Mouse (Mus musculus): ENCODE measurements around the gene Elavl3. TPM values are rescaled to one million over a fixed set of nuclear protein-coding genes. Genes with fewer than 3 reads are reported as not detected.

Elavl3 gene
- polyA plus RNA-seq, 1 experiment = 0.02 TPM

- Histone ChIP-seq H3K4me3 (ENCODE audit: insufficient read depth, poor library complexity, severe bottlenecking) (no peak overlapping the region), H3K27me3 (ENCODE audit: control insufficient read depth, insufficient read depth, insufficient read length) (peaks cover 55% of the 10 kb centered on the region), H3K79me2 (ENCODE audit: control insufficient read depth, insufficient read depth) (no peaks in the 10 kb centered on the region), H3ac (ENCODE audit: control insufficient read depth, insufficient read length, low read depth) (no peak overlapping the region), H3K79me3 (ENCODE audit: low read depth) (no peaks in the 10 kb centered on the region), H3K36me3 (ENCODE audit: control insufficient read depth, insufficient read depth) (no peaks in the 10 kb centered on the region)
- no peak for TF ChIP-seq FOSL1 (IDR thresholded peaks at IDR 0.05; ENCODE audit: insufficient read depth, low read length, poor library complexity, severe bottlenecking)
- TF ChIP-seq USF1 (IDR thresholded peaks at IDR 0.05; ENCODE audit: low read depth) = no peak
- TF ChIP-seq CEBPB (IDR thresholded peaks at IDR 0.05; ENCODE audit: low read depth) = no peak
- no peak for TF ChIP-seq MAX (IDR thresholded peaks at IDR 0.05)
- TF ChIP-seq MYOG (IDR thresholded peaks at IDR 0.05; ENCODE audit: control insufficient read depth, extremely low read depth, insufficient read length) = no peak
- no peak for TF ChIP-seq MYOD1 (IDR thresholded peaks at IDR 0.05; ENCODE audit: control insufficient read depth, insufficient read length, low read depth)
- TF ChIP-seq CTCF (IDR thresholded peaks at IDR 0.05; ENCODE audit: control insufficient read depth, insufficient read depth, insufficient read length) = no peak
These were observed 2.0 kb downstream of the Elavl3 start for GRCm38 (mm10) chr9:22049721-22050270.

GRCm38 (mm10) chr9:22049315-22049714 is 2.5 kb downstream of the Elavl3 start:
- TF ChIP-seq USF1 (IDR thresholded peaks at IDR 0.05; ENCODE audit: low read depth) = no peak
- TF ChIP-seq CTCF (IDR thresholded peaks at IDR 0.05; ENCODE audit: control insufficient read depth, insufficient read depth, insufficient read length) = no peak
- no peak for TF ChIP-seq MYOD1 (IDR thresholded peaks at IDR 0.05; ENCODE audit: control insufficient read depth, insufficient read length, low read depth)
- TF ChIP-seq CEBPB (IDR thresholded peaks at IDR 0.05; ENCODE audit: low read depth) = no peak
- no peak for TF ChIP-seq FOSL1 (IDR thresholded peaks at IDR 0.05; ENCODE audit: insufficient read depth, low read length, poor library complexity, severe bottlenecking)
- no peak for TF ChIP-seq MAX (IDR thresholded peaks at IDR 0.05)
- no peak for TF ChIP-seq MYOG (IDR thresholded peaks at IDR 0.05; ENCODE audit: control insufficient read depth, extremely low read depth, insufficient read length)
- H3ac ChIP-seq (ENCODE audit: control insufficient read depth, insufficient read length, low read depth) = no peak overlapping the region
- H3K79me2 ChIP-seq (ENCODE audit: control insufficient read depth, insufficient read depth) = no peaks in the 10 kb centered on the region
- no peaks in the 10 kb centered on the region for H3K36me3 ChIP-seq (ENCODE audit: control insufficient read depth, insufficient read depth)
- H3K27me3 ChIP-seq (ENCODE audit: control insufficient read depth, insufficient read depth, insufficient read length) = peaks cover 55% of the 10 kb centered on the region
- H3K4me3 ChIP-seq (ENCODE audit: insufficient read depth, poor library complexity, severe bottlenecking) = no peak overlapping the region
- no peaks in the 10 kb centered on the region for H3K79me3 ChIP-seq (ENCODE audit: low read depth)

GRCm38 (mm10) chr9:22047329-22047728 is 4.5 kb downstream of the Elavl3 start:
- Histone ChIP-seq H3K4me3 (ENCODE audit: insufficient read depth, poor library complexity, severe bottlenecking) (no peak overlapping the region), H3K79me3 (ENCODE audit: low read depth) (no peaks in the 10 kb centered on the region), H3K36me3 (ENCODE audit: control insufficient read depth, insufficient read depth) (no peaks in the 10 kb centered on the region), H3ac (ENCODE audit: control insufficient read depth, insufficient read length, low read depth) (no peak overlapping the region), H3K79me2 (ENCODE audit: control insufficient read depth, insufficient read depth) (no peaks in the 10 kb centered on the region), H3K27me3 (ENCODE audit: control insufficient read depth, insufficient read depth, insufficient read length) (peaks cover 55% of the 10 kb centered on the region)
- no peak for TF ChIP-seq MAX (IDR thresholded peaks at IDR 0.05)
- TF ChIP-seq CEBPB (IDR thresholded peaks at IDR 0.05; ENCODE audit: low read depth) = no peak
- TF ChIP-seq CTCF (IDR thresholded peaks at IDR 0.05; ENCODE audit: control insufficient read depth, insufficient read depth, insufficient read length) = no peak
- no peak for TF ChIP-seq FOSL1 (IDR thresholded peaks at IDR 0.05; ENCODE audit: insufficient read depth, low read length, poor library complexity, severe bottlenecking)
- TF ChIP-seq MYOD1 (IDR thresholded peaks at IDR 0.05; ENCODE audit: control insufficient read depth, insufficient read length, low read depth) = no peak
- TF ChIP-seq MYOG (IDR thresholded peaks at IDR 0.05; ENCODE audit: control insufficient read depth, extremely low read depth, insufficient read length) = no peak
- no peak for TF ChIP-seq USF1 (IDR thresholded peaks at IDR 0.05; ENCODE audit: low read depth)

- no peak for TF ChIP-seq MYOG (IDR thresholded peaks at IDR 0.05; ENCODE audit: control insufficient read depth, extremely low read depth, insufficient read length)
- no peak for TF ChIP-seq MAX (IDR thresholded peaks at IDR 0.05)
- no peak for TF ChIP-seq FOSL1 (IDR thresholded peaks at IDR 0.05; ENCODE audit: insufficient read depth, low read length, poor library complexity, severe bottlenecking)
- TF ChIP-seq USF1 (IDR thresholded peaks at IDR 0.05; ENCODE audit: low read depth) = no peak
- TF ChIP-seq MYOD1 (IDR thresholded peaks at IDR 0.05; ENCODE audit: control insufficient read depth, insufficient read length, low read depth) = no peak
- TF ChIP-seq CEBPB (IDR thresholded peaks at IDR 0.05; ENCODE audit: low read depth) = no peak
- TF ChIP-seq CTCF (IDR thresholded peaks at IDR 0.05; ENCODE audit: control insufficient read depth, insufficient read depth, insufficient read length) = no peak
- H3K79me2 ChIP-seq (ENCODE audit: control insufficient read depth, insufficient read depth) = no peaks in the 10 kb centered on the region
- no peaks in the 10 kb centered on the region for H3K79me3 ChIP-seq (ENCODE audit: low read depth)
- no peak overlapping the region for H3K4me3 ChIP-seq (ENCODE audit: insufficient read depth, poor library complexity, severe bottlenecking)
- no peak overlapping the region for H3ac ChIP-seq (ENCODE audit: control insufficient read depth, insufficient read length, low read depth)
- H3K36me3 ChIP-seq (ENCODE audit: control insufficient read depth, insufficient read depth) = no peaks in the 10 kb centered on the region
- peaks cover 15% of the 10 kb centered on the region for H3K27me3 ChIP-seq (ENCODE audit: control insufficient read depth, insufficient read depth, insufficient read length)
These were observed 10.0 kb downstream of the Elavl3 start for GRCm38 (mm10) chr9:22041832-22042231.

- H3ac ChIP-seq (ENCODE audit: control insufficient read depth, insufficient read length, low read depth) = no peak overlapping the region
- H3K27me3 ChIP-seq (ENCODE audit: control insufficient read depth, insufficient read depth, insufficient read length) = peaks cover 24% of the 10 kb centered on the region
- no peaks in the 10 kb centered on the region for H3K79me2 ChIP-seq (ENCODE audit: control insufficient read depth, insufficient read depth)
- TF ChIP-seq FOSL1 (IDR thresholded peaks at IDR 0.05; ENCODE audit: insufficient read depth, low read length, poor library complexity, severe bottlenecking) (no peak), CEBPB (IDR thresholded peaks at IDR 0.05; ENCODE audit: low read depth) (no peak), CTCF (IDR thresholded peaks at IDR 0.05; ENCODE audit: control insufficient read depth, insufficient read depth, insufficient read length) (no peak), MYOD1 (IDR thresholded peaks at IDR 0.05; ENCODE audit: control insufficient read depth, insufficient read length, low read depth) (no peak), MYOG (IDR thresholded peaks at IDR 0.05; ENCODE audit: control insufficient read depth, extremely low read depth, insufficient read length) (no peak), MAX (IDR thresholded peaks at IDR 0.05) (no peak), USF1 (IDR thresholded peaks at IDR 0.05; ENCODE audit: low read depth) (no peak)
- H3K36me3 ChIP-seq (ENCODE audit: control insufficient read depth, insufficient read depth) = no peaks in the 10 kb centered on the region
- no peaks in the 10 kb centered on the region for H3K79me3 ChIP-seq (ENCODE audit: low read depth)
- no peak overlapping the region for H3K4me3 ChIP-seq (ENCODE audit: insufficient read depth, poor library complexity, severe bottlenecking)
These were observed 14.0 kb downstream of the Elavl3 start for GRCm38 (mm10) chr9:22037826-22038225.

Measured in C2C12 (cell line).